Mouse (Mus musculus) kidney, embryonic 14.5 days (tissue): ENCODE data around the gene Klhl26. TPM values are rescaled to one million over a fixed set of nuclear protein-coding genes. Genes with fewer than 3 reads are reported as not detected.
A peak's percentile ranks its signal among the peaks of the same experiment; 100 is the strongest.

ENCODE experiments used
- ATAC-seq: fragments of 200-750 bp; cut with Nextera tagmentation; 2 replicates; pipeline ENCODE4 v1.8.0; 2017; ENCODE audit warnings: moderate number of reproducible peaks, mild to moderate bottlenecking, moderate TSS enrichment, moderate library complexity; ENCODE audit not compliant: low FRiP score, low TSS enrichment
- H3K27ac ChIP-seq: fragments of 300-500 bp; sonication (generic); 2 replicates; pipeline ENCODE4 v1.5.1; 2014; ENCODE audit warnings: low read depth, mild to moderate bottlenecking, low read length, moderate library complexity, mixed read lengths
- H3K27me3 ChIP-seq: fragments of 300-500 bp; sonication (generic); 2 replicates; pipeline ENCODE4 v1.6.1; 2014; ENCODE audit warnings: mild to moderate bottlenecking, low read length; ENCODE audit not compliant: control insufficient read depth, insufficient read depth
- H3K36me3 ChIP-seq: fragments of 300-500 bp; sonication (generic); 2 replicates; pipeline ENCODE4 v1.6.1; 2014; ENCODE audit warnings: low read length, mixed read lengths; ENCODE audit not compliant: control insufficient read depth, insufficient read depth
- H3K4me1 ChIP-seq: fragments of 300-500 bp; sonication (generic); 2 replicates; pipeline ENCODE4 v1.6.1; 2014; ENCODE audit warnings: low read length, mixed read lengths; ENCODE audit not compliant: control insufficient read depth, insufficient read depth
- H3K4me2 ChIP-seq: fragments of 300-500 bp; sonication (generic); replicated peaks from 2 replicates; pipeline ENCODE4 v1.6.1; 2014; ENCODE audit warnings: low read depth, mild to moderate bottlenecking, low read length
- H3K4me3 ChIP-seq: fragments of 300-500 bp; sonication (generic); 2 replicates; pipeline ENCODE4 v1.5.1; 2014; ENCODE audit warnings: mild to moderate bottlenecking, low read length
- H3K9ac ChIP-seq: fragments of 300-500 bp; sonication (generic); 2 replicates; pipeline ENCODE4 v1.6.1; 2014; ENCODE audit warnings: low read depth, mild to moderate bottlenecking, low read length, moderate library complexity
- H3K9me3 ChIP-seq: fragments of 300-500 bp; sonication (generic); 2 replicates; pipeline ENCODE4 v1.6.1; 2016; ENCODE audit warnings: low read length; ENCODE audit not compliant: control insufficient read depth
- WGBS: fragments of 180-500 bp; shearing (Covaris S2); extraction: QIAGEN DNeasy Blood & Tissue Kit; methylation state at CpG from one replicate; pipeline ENCODE4 v1.1.7; 2014; 5-methylcytosine and 5-hydroxymethylcytosine counted together
- polyA plus RNA-seq: library from polyadenylated mRNA; unstranded; fragments of >200 nt; fragmentation: Nextera tagmentation; extraction: Ambion mirVana; gene quantifications from 2 replicates; pipeline ENCODE4 v1.2.1, GENCODE M21; 2014

Klhl26 gene
- polyA plus RNA-seq, 1 experiment from 2014 or later: 19.2 TPM

DNA sequence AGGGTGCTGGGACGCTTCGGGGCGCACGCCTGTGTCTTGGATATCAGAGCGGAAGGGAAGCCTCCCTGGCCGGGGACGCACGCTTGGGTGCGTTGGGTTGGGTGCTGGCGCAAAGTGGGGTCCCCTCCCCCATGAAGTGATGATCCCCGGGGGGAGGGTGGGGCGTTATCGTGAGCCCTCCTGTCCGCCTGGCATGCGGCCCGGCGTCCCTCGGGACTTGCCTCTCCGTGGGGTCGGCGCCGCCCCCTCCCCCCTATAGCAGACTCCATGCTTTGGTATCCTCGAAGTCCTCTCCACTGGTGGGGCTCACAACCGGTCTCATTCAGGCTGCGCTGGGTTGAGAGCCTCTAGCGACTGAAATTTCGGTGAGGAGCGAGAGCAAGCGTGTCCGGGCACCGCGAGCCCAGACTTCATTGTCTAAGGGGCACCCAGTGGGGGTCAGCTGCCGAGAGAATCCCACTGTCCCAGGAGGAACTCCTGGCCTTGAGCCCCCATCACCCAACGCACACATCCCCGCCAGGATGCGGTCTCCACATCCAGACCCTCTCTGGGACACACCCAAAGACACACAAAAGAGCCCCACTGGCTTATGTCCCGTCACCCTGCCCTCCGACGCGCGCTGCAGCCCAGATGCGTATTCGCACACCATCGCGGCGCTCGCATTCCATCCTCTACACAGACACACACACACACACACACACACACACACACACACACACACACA, 17.1 kb upstream of the Klhl26 start:
- no peak overlapping the region for H3K27ac ChIP-seq
- H3K36me3 ChIP-seq: no peaks in the 10 kb centered on the region
- peak overlapping the region; percentile 40 for H3K4me3 ChIP-seq
- peak overlapping the region; percentile 79 for H3K4me2 ChIP-seq
- peaks cover 19% of the 10 kb centered on the region for H3K4me1 ChIP-seq
- WGBS: 1% methylated on average over 47 of the region's 47 CpGs
- ATAC-seq: no peak
- no peaks in the 10 kb centered on the region for H3K9me3 ChIP-seq
- H3K27me3 ChIP-seq: peaks cover 98% of the 10 kb centered on the region
- peak overlapping the region; percentile 45; the same call in 1 of the 2 replicates for H3K9ac ChIP-seq

DNA sequence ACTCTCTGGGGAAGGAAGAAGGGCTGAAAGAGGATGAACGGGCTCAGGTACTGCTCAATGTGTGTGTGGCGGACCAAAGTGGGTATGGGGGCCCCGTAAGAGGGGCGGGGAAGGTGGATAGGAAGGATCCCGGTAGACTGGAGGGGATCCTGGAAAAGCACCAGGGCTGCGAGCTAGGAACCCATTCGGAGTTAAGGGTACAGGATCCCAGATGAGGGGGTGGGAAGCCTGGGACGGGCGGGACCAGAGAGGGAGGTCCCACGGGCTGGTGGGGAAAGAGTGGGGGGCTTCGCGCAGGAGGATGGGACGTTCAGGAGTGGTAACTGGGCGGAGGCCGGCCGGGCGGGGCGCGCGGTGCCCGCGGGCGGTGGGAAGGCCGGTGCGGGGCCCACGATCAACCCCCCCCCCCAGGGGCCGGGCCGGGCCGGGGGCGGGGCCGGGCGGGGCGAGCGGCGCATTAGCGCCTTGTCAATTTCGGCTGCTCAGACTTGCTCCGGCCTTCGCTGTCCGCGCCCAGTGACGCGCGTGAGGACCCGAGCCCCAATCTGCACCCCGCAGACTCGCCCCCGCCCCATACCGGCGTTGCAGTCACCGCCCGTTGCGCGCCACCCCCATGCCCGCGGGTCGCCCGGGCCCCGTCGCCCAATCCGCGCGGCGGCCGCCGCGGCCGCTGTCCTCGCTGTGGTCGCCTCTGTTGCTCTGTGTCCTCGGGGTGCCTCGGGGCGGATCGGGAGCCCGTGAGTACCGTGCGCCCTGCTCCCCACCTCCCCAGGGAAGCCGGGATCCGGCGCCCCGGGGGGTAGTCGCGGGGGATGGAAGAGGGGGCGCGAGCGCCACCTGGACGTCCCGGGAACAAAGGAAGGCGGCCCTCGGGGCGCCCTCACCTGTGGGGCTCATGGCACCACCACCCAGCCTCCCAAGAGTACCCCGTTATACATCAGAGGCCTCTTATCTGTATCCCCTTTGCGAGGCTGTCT, 16.2 kb upstream of the Klhl26 start, which contains the start of gene Crlf1:
TSS of gene Crlf1 (plus strand) at position 495 of the 977 bp plus-strand sequence.
- under 1% methylated on average over 42 of the region's 93 CpGs for WGBS
- H3K4me2 ChIP-seq: peak within 1 kb of the TSS; percentile 79
- H3K4me1 ChIP-seq: peaks cover 27% of the 10 kb centered on the region
- ATAC-seq: no peak
- peak within 1 kb of the TSS; percentile 45; the same call in 1 of the 2 replicates for H3K9ac ChIP-seq
- H3K4me3 ChIP-seq: peak within 1 kb of the TSS; percentile 40
- no peaks in the 10 kb centered on the region for H3K36me3 ChIP-seq
- peaks cover 98% of the 10 kb centered on the region for H3K27me3 ChIP-seq
- H3K9me3 ChIP-seq: no peaks in the 10 kb centered on the region
- no peak within 1 kb of the TSS for H3K27ac ChIP-seq

DNA sequence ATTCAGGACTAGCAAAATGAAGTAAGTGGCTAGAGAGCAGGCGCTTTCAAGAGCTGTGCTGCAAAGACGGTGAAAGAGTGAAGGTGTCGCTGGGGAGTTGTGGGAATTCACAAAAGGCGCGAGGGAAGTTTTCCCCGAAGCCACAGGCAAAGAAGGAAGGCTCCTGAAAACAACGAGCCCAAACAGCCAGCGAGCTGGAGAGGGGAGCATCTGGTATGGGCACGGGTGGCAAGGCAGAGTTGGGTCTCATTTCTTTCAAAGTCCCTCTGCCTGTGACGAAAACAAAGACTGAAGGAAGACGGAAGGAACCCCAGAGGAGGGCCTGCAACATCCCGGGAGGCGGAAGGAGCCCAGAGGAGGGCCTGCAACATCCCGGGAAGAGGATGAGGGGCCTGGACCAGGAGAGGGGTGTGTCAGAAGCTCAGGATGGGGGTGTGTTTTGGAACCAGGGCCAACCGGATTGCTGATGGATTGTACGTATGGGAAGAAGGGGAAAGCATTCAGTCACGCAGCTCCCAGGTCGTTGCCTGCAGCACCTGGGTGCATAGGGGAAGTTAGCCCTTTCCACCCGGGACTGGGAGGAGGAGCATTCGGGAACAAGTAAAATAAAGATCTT, 14.2 kb upstream of the Klhl26 start:
- peaks cover 34% of the 10 kb centered on the region for H3K4me1 ChIP-seq
- peaks cover 99% of the 10 kb centered on the region for H3K27me3 ChIP-seq
- peak overlapping the region; percentile 12; the same call in 1 of the 2 replicates for H3K9ac ChIP-seq
- no peaks in the 10 kb centered on the region for H3K9me3 ChIP-seq
- no peak overlapping the region; the same call in 1 of the 2 replicates for H3K4me2 ChIP-seq
- 3% methylated on average over 20 of the region's 20 CpGs for WGBS
- no peaks in the 10 kb centered on the region for H3K36me3 ChIP-seq
- no peak for ATAC-seq
- no peak overlapping the region for H3K27ac ChIP-seq
- no peak overlapping the region for H3K4me3 ChIP-seq

DNA sequence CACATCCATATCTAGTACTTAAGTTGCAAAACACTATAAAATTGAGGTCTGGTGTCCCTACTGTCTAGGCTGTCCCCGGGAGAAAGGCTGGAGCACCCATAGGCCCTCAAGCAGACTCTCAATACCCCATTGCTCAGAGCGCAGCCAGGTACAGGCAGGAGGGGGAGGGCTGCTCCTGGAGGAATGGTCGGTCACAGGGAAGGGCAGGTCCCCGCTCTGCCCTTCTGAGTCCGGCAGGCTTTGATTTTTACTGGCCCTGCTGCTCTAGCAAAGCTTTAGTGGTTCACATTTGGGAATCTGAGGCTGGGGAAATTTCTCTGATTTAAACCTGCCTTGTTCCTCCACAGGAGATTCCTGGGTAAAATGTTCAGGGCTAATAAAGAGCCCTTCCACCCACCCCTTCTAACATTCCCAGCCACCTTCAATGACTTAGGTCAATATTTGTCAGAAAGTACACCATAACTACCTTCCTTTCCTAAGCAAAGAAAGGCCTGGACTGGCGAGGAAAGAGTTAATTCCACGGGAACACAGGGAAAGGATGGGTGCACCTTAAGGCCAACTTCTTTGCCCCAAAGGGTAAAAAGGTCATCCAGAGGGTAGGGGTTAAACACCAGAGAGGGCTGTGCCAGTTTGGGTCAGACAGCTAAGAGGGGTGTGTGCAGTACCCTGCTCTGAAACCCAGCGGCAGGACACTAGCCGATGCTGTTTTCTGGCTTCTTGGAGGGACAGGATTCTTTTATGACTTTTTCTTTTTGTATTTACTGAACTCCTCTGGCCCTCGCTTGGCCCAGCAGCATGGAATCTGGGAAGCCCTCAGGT, 13.5 kb upstream of the Klhl26 start:
- peaks cover 30% of the 10 kb centered on the region for H3K4me1 ChIP-seq
- 13% methylated on average over 10 of the region's 10 CpGs for WGBS
- no peak overlapping the region for H3K9ac ChIP-seq
- no peak overlapping the region; the same call in 1 of the 2 replicates for H3K27ac ChIP-seq
- no peaks in the 10 kb centered on the region for H3K9me3 ChIP-seq
- H3K4me2 ChIP-seq: no peak overlapping the region; the same call in 1 of the 2 replicates
- H3K36me3 ChIP-seq: no peaks in the 10 kb centered on the region
- ATAC-seq: no peak
- H3K4me3 ChIP-seq: peak overlapping the region; percentile 34; the same call in 1 of the 2 replicates
- H3K27me3 ChIP-seq: peaks cover 99% of the 10 kb centered on the region

DNA sequence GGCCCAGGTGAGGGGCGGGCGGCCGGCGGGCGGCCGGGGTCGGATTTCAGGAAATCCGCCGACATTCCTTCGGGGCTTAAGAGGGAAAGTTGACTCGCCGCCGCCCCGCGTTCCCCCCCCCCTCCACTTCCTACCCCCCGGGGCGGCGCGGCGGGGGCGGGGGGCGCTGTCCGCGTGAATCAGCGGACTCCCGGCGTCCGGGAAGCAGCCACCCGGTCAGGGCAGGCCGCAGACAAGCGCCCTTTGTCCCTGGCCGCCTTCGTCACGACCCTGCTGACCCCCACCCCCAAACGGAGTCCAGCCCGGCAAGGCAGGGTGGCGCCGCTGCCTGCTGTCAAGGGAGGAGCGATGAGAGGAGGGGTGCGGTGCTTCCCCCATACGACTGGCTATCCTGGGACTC, 12.8 kb upstream of the Klhl26 start:
- peak overlapping the region; percentile 34 for H3K4me3 ChIP-seq
- H3K4me2 ChIP-seq: peak overlapping the region; percentile 51
- H3K4me1 ChIP-seq: peaks cover 30% of the 10 kb centered on the region
- 0 out of 2 replicates have a peak, but pooled peaks have one; percentile 10 for ATAC-seq
- no peaks in the 10 kb centered on the region for H3K9me3 ChIP-seq
- WGBS: under 1% methylated on average over 33 of the region's 41 CpGs
- peaks cover 99% of the 10 kb centered on the region for H3K27me3 ChIP-seq
- no peak overlapping the region; the same call in 1 of the 2 replicates for H3K9ac ChIP-seq
- H3K36me3 ChIP-seq: no peaks in the 10 kb centered on the region
- no peak overlapping the region; the same call in 1 of the 2 replicates for H3K27ac ChIP-seq

DNA sequence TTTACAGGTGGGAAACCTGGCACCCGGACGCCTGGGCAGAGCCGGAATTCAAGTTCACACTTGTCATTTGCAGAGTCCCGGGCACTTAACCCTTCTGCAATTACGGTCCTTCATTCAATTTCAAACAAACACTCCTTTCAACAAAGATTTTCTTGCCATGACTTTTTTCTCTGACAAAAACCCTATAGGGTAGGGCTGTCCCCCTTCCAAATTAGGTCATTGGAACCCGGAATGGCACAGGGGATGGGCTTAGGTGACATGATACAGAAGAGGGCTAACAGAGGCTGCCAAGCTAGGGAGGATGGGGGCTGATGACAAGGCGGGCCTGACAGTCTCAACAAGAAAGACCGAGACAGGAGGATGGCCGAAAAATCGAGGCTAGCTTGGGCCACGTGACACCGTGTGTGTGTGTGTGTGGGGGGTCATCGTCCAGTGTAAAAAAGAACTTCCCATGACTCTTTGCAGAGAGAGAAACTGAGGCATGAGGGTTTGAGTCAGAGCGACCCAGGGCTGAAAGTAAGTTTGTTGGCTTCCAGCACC, 12.2 kb upstream of the Klhl26 start:
- H3K9ac ChIP-seq: no peak overlapping the region
- H3K36me3 ChIP-seq: no peaks in the 10 kb centered on the region
- ATAC-seq: no peak
- peak overlapping the region; percentile 34 for H3K4me3 ChIP-seq
- H3K27me3 ChIP-seq: peaks cover 97% of the 10 kb centered on the region
- 2% methylated on average over 14 of the region's 14 CpGs for WGBS
- no peaks in the 10 kb centered on the region for H3K9me3 ChIP-seq
- H3K27ac ChIP-seq: 0 out of 2 replicates have a peak overlapping the region, but pooled peaks have one; percentile 37
- peak overlapping the region; percentile 51 for H3K4me2 ChIP-seq
- peaks cover 30% of the 10 kb centered on the region for H3K4me1 ChIP-seq

DNA sequence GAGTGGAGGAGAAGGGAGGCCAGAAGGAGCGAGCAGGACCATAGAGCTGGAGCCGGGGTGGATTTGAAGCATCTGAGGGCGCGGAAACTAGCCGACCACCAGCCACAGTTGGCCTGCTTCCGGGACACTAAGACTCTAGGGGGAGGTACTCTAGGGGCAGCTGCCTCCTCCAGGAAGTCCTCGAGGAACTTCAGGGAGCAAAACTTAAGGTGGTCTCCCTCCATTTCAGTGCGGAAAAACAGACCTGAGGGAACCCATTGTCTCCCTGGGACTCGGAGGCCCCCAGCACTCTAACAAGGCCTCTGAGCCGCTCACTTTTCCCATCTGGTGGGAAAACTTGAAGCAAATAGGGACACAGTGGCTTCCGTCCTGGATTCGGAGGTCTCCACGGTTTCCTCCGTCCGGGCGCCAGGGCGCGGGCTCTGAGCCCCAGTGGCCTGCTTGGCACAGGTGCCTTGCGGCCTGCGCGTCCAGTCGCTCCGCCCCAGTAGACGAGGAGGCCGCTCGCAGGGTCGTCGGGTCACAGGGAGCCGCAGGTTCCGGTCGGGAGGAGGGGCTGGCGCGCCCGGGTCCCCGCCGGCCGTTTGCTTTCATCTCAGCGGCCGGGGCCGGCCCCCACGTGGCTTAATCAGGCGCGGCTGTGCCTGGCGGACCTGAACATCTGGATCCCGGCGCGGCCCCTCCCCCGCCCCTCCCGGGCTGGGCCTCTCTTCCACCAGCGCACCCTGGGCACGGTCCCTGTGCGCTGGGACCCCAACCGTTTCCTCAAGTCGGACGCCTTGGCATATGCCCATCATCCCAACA, 11.4 kb upstream of the Klhl26 start:
- peaks cover 27% of the 10 kb centered on the region for H3K4me1 ChIP-seq
- peak overlapping the region; percentile 47 for H3K4me2 ChIP-seq
- 3% methylated on average over 47 of the region's 55 CpGs for WGBS
- H3K9me3 ChIP-seq: no peaks in the 10 kb centered on the region
- no peak overlapping the region; the same call in 1 of the 2 replicates for H3K9ac ChIP-seq
- H3K27ac ChIP-seq: peak overlapping the region; percentile 59; the same call in 1 of the 2 replicates
- H3K36me3 ChIP-seq: no peaks in the 10 kb centered on the region
- H3K27me3 ChIP-seq: peaks cover 93% of the 10 kb centered on the region
- peak; percentile 40 for ATAC-seq
- peak overlapping the region; percentile 31 for H3K4me3 ChIP-seq
